Mouse (Mus musculus) gonadal fat pad, adult 2 months (tissue): ENCODE results near the gene Gm20854. TPM values are rescaled to one million over a fixed set of nuclear protein-coding genes. Genes with fewer than 3 reads are reported as not detected.
"Not testable (repeated sequence)": the region's sequence is repeated elsewhere in the genome, so short reads cannot be mapped to it uniquely, and the experiment has no call there.

Experiments used
- DNase-seq: peaks from one replicate; pipeline ENCODE4 v3.0.0-alpha.2; 2012; ENCODE audit warnings: low read depth
- polyA plus RNA-seq: library from polyadenylated mRNA; depleted of rRNA; stranded (reverse); fragments of >200 nt; gene quantifications from 2 replicates; pipeline ENCODE4 v1.2.3, GENCODE M21; 2012; rRNA removed

Gene Gm20854
- polyA plus RNA-seq: not detected in 2 replicates

GRCm38 (mm10) chrY:85530808-85531207 is at the start of gene Gm20854:
Gm20854 (minus strand) TSS chrY:85530908.
- DNase-seq: not testable (repeated sequence)
